Mouse (Mus musculus): Measurements from ENCODE around the gene Cmtm6. TPM values are rescaled to one million over a fixed set of nuclear protein-coding genes. Genes with fewer than 3 reads are reported as not detected.

The Cmtm6 gene
- polyA plus RNA-seq, 1 experiment from 2014 or later = 56.7 TPM

GRCm38 (mm10) chr9:114779984-114780745 lies 49.2 kb downstream of the Cmtm6 start:
- WGBS = 34% methylated on average over 23 of the region's 23 CpGs
- H3K27ac ChIP-seq (ENCODE audit: low read length) = peak overlapping the region; percentile 21; the same call in 1 of the 2 replicates
- H3K4me2 ChIP-seq (replicated peaks; ENCODE audit: low read depth, low read length) = peak overlapping the region; percentile 89
- peak overlapping the region; percentile 62 for H3K4me3 ChIP-seq (ENCODE audit: low read depth, low read length)
- H3K9ac ChIP-seq (replicated peaks; ENCODE audit: low read depth, low read length) = peak overlapping the region; percentile 79; the same call in 1 of the 2 replicates
- H3K9me3 ChIP-seq (ENCODE audit: control insufficient read depth, low read depth, low read length) = no peaks in the 10 kb centered on the region
- peaks cover 6% of the 10 kb centered on the region; the same call in 1 of the 2 replicates for H3K4me1 ChIP-seq (ENCODE audit: control insufficient read depth, insufficient read depth, low read length)
- no peaks in the 10 kb centered on the region for H3K36me3 ChIP-seq (ENCODE audit: control insufficient read depth, insufficient read depth, low read length)
- 0 out of 2 replicates have a peak, but pooled peaks have one; percentile 4 for ATAC-seq (ENCODE audit: insufficient number of reproducible peaks, insufficient read depth, low FRiP score, low read depth)
- H3K27me3 ChIP-seq (ENCODE audit: control insufficient read depth, insufficient read depth, low read length) = no peaks in the 10 kb centered on the region

GRCm38 (mm10) chr9:114780746-114781525 lies 50.0 kb downstream of the Cmtm6 start:
- Histone ChIP-seq H3K4me1 (ENCODE audit: control insufficient read depth, insufficient read depth, low read length) (peaks cover 13% of the 10 kb centered on the region; the same call in 1 of the 2 replicates), H3K4me2 (replicated peaks; ENCODE audit: low read depth, low read length) (peak overlapping the region; percentile 89), H3K9ac (replicated peaks; ENCODE audit: low read depth, low read length) (peak overlapping the region; percentile 79), H3K27me3 (ENCODE audit: control insufficient read depth, insufficient read depth, low read length) (no peaks in the 10 kb centered on the region), H3K36me3 (ENCODE audit: control insufficient read depth, insufficient read depth, low read length) (no peaks in the 10 kb centered on the region), H3K4me3 (ENCODE audit: low read depth, low read length) (peak overlapping the region; percentile 62), H3K27ac (ENCODE audit: low read length) (peak overlapping the region; percentile 81), H3K9me3 (ENCODE audit: control insufficient read depth, low read depth, low read length) (no peaks in the 10 kb centered on the region)
- under 1% methylated on average over 38 of the region's 38 CpGs for WGBS
- ATAC-seq (ENCODE audit: insufficient number of reproducible peaks, insufficient read depth, low FRiP score, low read depth) = 0 out of 2 replicates have a peak, but pooled peaks have one; percentile 12

GRCm38 (mm10) chr9:114781526-114782212 lies 50.8 kb downstream of the Cmtm6 start, which contains the start of gene Cmtm7:
Gene Cmtm7 (minus strand): TSS chr9:114781856.
- Histone ChIP-seq H3K4me3 (ENCODE audit: low read depth, low read length) (peak within 1 kb of the TSS; percentile 62), H3K4me2 (replicated peaks; ENCODE audit: low read depth, low read length) (peak within 1 kb of the TSS; percentile 89), H3K4me1 (ENCODE audit: control insufficient read depth, insufficient read depth, low read length) (peaks cover 13% of the 10 kb centered on the region; the same call in 1 of the 2 replicates), H3K9me3 (ENCODE audit: control insufficient read depth, low read depth, low read length) (no peaks in the 10 kb centered on the region), H3K36me3 (ENCODE audit: control insufficient read depth, insufficient read depth, low read length) (no peaks in the 10 kb centered on the region), H3K9ac (replicated peaks; ENCODE audit: low read depth, low read length) (peak within 1 kb of the TSS; percentile 79), H3K27me3 (ENCODE audit: control insufficient read depth, insufficient read depth, low read length) (no peaks in the 10 kb centered on the region), H3K27ac (ENCODE audit: low read length) (peak within 1 kb of the TSS; percentile 81)
- peak; percentile 83 for ATAC-seq (ENCODE audit: insufficient number of reproducible peaks, insufficient read depth, low FRiP score, low read depth)
- WGBS = under 1% methylated on average over 52 of the region's 54 CpGs

- Histone ChIP-seq H3K4me3 (ENCODE audit: low read depth, low read length) (no peak overlapping the region), H3K36me3 (ENCODE audit: control insufficient read depth, insufficient read depth, low read length) (no peaks in the 10 kb centered on the region), H3K9me3 (ENCODE audit: control insufficient read depth, low read depth, low read length) (no peaks in the 10 kb centered on the region), H3K27ac (ENCODE audit: low read length) (no peak overlapping the region), H3K4me1 (ENCODE audit: control insufficient read depth, insufficient read depth, low read length) (peaks cover 7% of the 10 kb centered on the region; the same call in 1 of the 2 replicates), H3K27me3 (ENCODE audit: control insufficient read depth, insufficient read depth, low read length) (no peaks in the 10 kb centered on the region), H3K9ac (replicated peaks; ENCODE audit: low read depth, low read length) (no peak overlapping the region), H3K4me2 (replicated peaks; ENCODE audit: low read depth, low read length) (no peak overlapping the region; the same call in 1 of the 2 replicates)
- no peak for ATAC-seq (ENCODE audit: insufficient number of reproducible peaks, insufficient read depth, low FRiP score, low read depth)
- WGBS = 14% methylated on average over 16 of the region's 16 CpGs
These were observed 54.7 kb downstream of the Cmtm6 start for GRCm38 (mm10) chr9:114785432-114786125.

- no peak overlapping the region for H3K4me3 ChIP-seq (ENCODE audit: low read depth, low read length)
- H3K9ac ChIP-seq (replicated peaks; ENCODE audit: low read depth, low read length) = no peak overlapping the region
- peaks cover 7% of the 10 kb centered on the region; the same call in 1 of the 2 replicates for H3K4me1 ChIP-seq (ENCODE audit: control insufficient read depth, insufficient read depth, low read length)
- no peaks in the 10 kb centered on the region for H3K36me3 ChIP-seq (ENCODE audit: control insufficient read depth, insufficient read depth, low read length)
- ATAC-seq (ENCODE audit: insufficient number of reproducible peaks, insufficient read depth, low FRiP score, low read depth) = no peak
- H3K4me2 ChIP-seq (replicated peaks; ENCODE audit: low read depth, low read length) = no peak overlapping the region
- no peaks in the 10 kb centered on the region for H3K9me3 ChIP-seq (ENCODE audit: control insufficient read depth, low read depth, low read length)
- 98% methylated on average over 5 of the region's 5 CpGs for WGBS
- H3K27me3 ChIP-seq (ENCODE audit: control insufficient read depth, insufficient read depth, low read length) = no peaks in the 10 kb centered on the region
- H3K27ac ChIP-seq (ENCODE audit: low read length) = no peak overlapping the region
These were observed 56.2 kb downstream of the Cmtm6 start for GRCm38 (mm10) chr9:114787134-114787533.

- Histone ChIP-seq H3K36me3 (ENCODE audit: control insufficient read depth, insufficient read depth, low read length) (no peaks in the 10 kb centered on the region), H3K9me3 (ENCODE audit: control insufficient read depth, low read depth, low read length) (no peaks in the 10 kb centered on the region), H3K4me2 (replicated peaks; ENCODE audit: low read depth, low read length) (no peak overlapping the region), H3K4me3 (ENCODE audit: low read depth, low read length) (no peak overlapping the region), H3K9ac (replicated peaks; ENCODE audit: low read depth, low read length) (no peak overlapping the region), H3K4me1 (ENCODE audit: control insufficient read depth, insufficient read depth, low read length) (peaks cover 7% of the 10 kb centered on the region; the same call in 1 of the 2 replicates), H3K27ac (ENCODE audit: low read length) (no peak overlapping the region), H3K27me3 (ENCODE audit: control insufficient read depth, insufficient read depth, low read length) (no peaks in the 10 kb centered on the region)
- ATAC-seq (ENCODE audit: insufficient number of reproducible peaks, insufficient read depth, low FRiP score, low read depth) = no peak
- WGBS = 87% methylated on average over 7 of the region's 7 CpGs
These were observed 56.8 kb downstream of the Cmtm6 start for GRCm38 (mm10) chr9:114787716-114788115.

- Histone ChIP-seq H3K36me3 (ENCODE audit: control insufficient read depth, insufficient read depth, low read length) (no peaks in the 10 kb centered on the region), H3K4me2 (replicated peaks; ENCODE audit: low read depth, low read length) (no peak overlapping the region), H3K4me1 (ENCODE audit: control insufficient read depth, insufficient read depth, low read length) (peaks cover 7% of the 10 kb centered on the region; the same call in 1 of the 2 replicates), H3K27ac (ENCODE audit: low read length) (no peak overlapping the region), H3K27me3 (ENCODE audit: control insufficient read depth, insufficient read depth, low read length) (no peaks in the 10 kb centered on the region), H3K9me3 (ENCODE audit: control insufficient read depth, low read depth, low read length) (no peaks in the 10 kb centered on the region), H3K4me3 (ENCODE audit: low read depth, low read length) (no peak overlapping the region), H3K9ac (replicated peaks; ENCODE audit: low read depth, low read length) (no peak overlapping the region)
- 83% methylated on average over 8 of the region's 8 CpGs for WGBS
- ATAC-seq (ENCODE audit: insufficient number of reproducible peaks, insufficient read depth, low FRiP score, low read depth) = no peak
These were observed 57.8 kb downstream of the Cmtm6 start for GRCm38 (mm10) chr9:114788697-114789096.

All from stomach, embryonic 14.5 days (tissue).